Mouse (Mus musculus): ENCODE measurements around the gene Acrbp.

The Acrbp gene

GRCm38 (mm10) chr6:125042081-125042480 is 7.4 kb upstream of the Acrbp start:
- POLR2A ChIA-PET = interaction anchor here in 3 of 4 experiments (0.6 to 2.0 kb wide), 16 partner anchors 9 to 138 kb away, joined by 3 to 8 read pairs (median 4); partner anchors contain the start of genes Pianp (in 1 of the 3) and Zfp384 (in 1 of the 3)
- CTCF ChIA-PET = interaction anchor here in 1 of 4 experiments (1.3 kb wide), 1 partner anchor 138 kb away, joined by 4 read pairs; no protein-coding TSS in a partner anchor

DNA sequence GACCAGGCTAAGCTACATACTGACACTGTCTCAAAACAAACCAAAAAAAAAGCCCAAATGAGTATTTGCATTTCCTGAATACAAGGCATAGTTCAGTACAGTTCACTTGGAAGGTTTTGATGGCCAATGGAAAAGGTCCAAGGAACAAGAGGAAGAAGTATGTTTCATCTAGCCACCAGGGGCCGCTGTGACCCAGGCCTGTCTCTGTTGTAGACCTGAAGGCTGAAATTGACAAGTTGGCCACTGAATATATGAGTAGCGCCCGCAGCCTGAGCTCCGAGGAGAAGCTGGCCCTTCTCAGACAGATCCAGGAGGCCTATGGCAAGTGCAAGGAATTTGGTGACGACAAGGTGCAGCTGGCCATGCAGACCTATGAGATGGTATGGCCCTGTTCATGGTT is 2.8 kb upstream of the Acrbp start:
- POLR2A ChIA-PET = interaction anchor here in 3 of 4 experiments (0.6 to 4.3 kb wide), 21 partner anchors 16 to 217 kb away, joined by 3 to 24 read pairs (median 4); partner anchors contain the start of genes Mlf2 (in 2 of the 3), Zfp384 (in 2 of the 3), Cdca3 (in 1 of the 3) and Mrpl51 (in 1 of the 3)
- CTCF ChIA-PET = interaction anchor here (0.5 to 2.2 kb wide), 32 partner anchors 12 to 229 kb away, joined by 3 to 15 read pairs (median 4); partner anchors contain the start of genes Lpar5 (in 2 of the 4) and Mlf2 (in 1 of the 4)

DNA sequence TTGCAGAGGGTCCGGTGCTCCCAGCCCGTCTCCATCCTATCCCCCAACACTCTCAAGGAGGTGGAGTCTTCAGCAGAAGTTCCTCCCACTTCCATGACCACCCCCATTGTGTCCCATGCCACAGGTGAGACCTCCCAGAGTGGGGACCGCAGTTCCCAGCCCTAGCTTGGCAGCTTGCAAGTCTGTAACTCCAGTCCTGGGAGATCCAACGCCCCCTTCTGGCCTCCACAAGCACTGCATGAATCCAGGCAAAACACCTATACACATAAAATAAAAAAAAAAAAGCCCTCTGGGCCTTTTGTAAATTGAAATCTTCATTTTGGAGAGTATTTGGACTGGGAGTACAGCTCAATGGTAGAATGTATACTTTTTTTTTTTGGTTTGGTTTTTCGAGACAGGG is 1.7 kb downstream of the Acrbp start:
- ChIA-PET CTCF (interaction anchor here (0.6 to 2.7 kb wide), 24 partner anchors 9 to 770 kb away, joined by 3 to 11 read pairs (median 4); partner anchors contain the start of genes Lpar5 (in 2 of the 4) and Zfp384 (in 1 of the 4)), POLR2A (interaction anchor here in 3 of 4 experiments (0.7 to 3.6 kb wide), 14 partner anchors 9 to 394 kb away, joined by 3 to 21 read pairs (median 4); partner anchors contain the start of genes Grcc10 (in 1 of the 3), Ltbr (in 1 of the 3) and Zfp384 (in 1 of the 3))

- CTCF ChIA-PET = interaction anchor here in 3 of 4 experiments (0.8 to 2.2 kb wide), 9 partner anchors 10 to 202 kb away, joined by 4 to 8 read pairs (median 5); partner anchors contain the start of gene Acrbp (in 2 of the 3)
- POLR2A ChIA-PET = interaction anchor here in 3 of 4 experiments (0.6 to 4.2 kb wide), 15 partner anchors 8 to 320 kb away, joined by 3 to 30 read pairs (median 5); partner anchors contain the start of genes Acrbp (in 1 of the 3), Grcc10 (in 1 of the 3), Mrpl51 (in 1 of the 3) and Ncapd2 (in 1 of the 3)
Measured at GRCm38 (mm10) chr6:125061493-125061892, 12.0 kb downstream of the Acrbp start.

- ChIA-PET CTCF (interaction anchor here in 2 of 4 experiments (0.9 to 2.9 kb wide), 5 partner anchors 9 to 13 kb away, joined by 3 to 9 read pairs (median 4); partner anchors contain the start of gene Acrbp (in 1 of the 2)), POLR2A (interaction anchor here in 3 of 4 experiments (0.6 to 4.2 kb wide), 17 partner anchors 9 to 257 kb away, joined by 3 to 30 read pairs (median 5); partner anchors contain the start of genes Acrbp (in 2 of the 3), Mrpl51 (in 1 of the 3), Ncapd2 (in 1 of the 3) and Zfp384 (in 1 of the 3))
Measured at GRCm38 (mm10) chr6:125062511-125062910, 13.0 kb downstream of the Acrbp start.

GRCm38 (mm10) chr6:125063906-125064305 is 14.4 kb downstream of the Acrbp start:
- ChIA-PET CTCF (interaction anchor here (0.5 to 2.9 kb wide), 11 partner anchors 10 to 149 kb away, joined by 3 to 10 read pairs (median 4); partner anchors contain the start of genes Mlf2 (in 1 of the 4) and Mrpl51 (in 1 of the 4)), POLR2A (interaction anchor here (0.7 to 4.2 kb wide), 24 partner anchors 8 to 325 kb away, joined by 3 to 30 read pairs (median 4); partner anchors contain the start of genes Mrpl51 (in 2 of the 4), Ncapd2 (in 2 of the 4), Acrbp (in 1 of the 4) and Grcc10 (in 1 of the 4))

DNA sequence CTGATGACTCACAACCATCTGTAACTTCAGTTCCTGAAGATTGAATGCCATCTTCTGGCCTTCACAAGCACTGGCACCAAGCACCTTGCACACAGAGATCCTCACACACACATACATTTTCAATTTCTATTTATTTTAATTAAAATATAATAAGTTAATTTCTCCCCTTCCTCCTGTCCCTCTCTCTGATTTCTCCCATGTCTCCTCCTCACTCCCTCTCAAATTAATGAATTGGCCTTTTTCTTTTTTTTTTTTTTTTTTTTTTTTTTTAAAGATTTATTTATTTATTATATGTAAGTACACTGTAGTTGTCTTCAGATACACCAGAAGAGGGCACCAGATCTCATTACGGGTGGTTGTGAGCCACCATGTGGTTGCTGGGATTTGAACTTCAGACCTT is 15.7 kb downstream of the Acrbp start:
- CTCF ChIA-PET = interaction anchor here in 3 of 4 experiments (0.7 to 2.9 kb wide), 3 partner anchors 14 to 40 kb away, joined by 3 to 9 read pairs (median 6); no protein-coding TSS in a partner anchor
- POLR2A ChIA-PET = interaction anchor here in 1 of 4 experiments (2.9 kb wide), 1 partner anchor 236 kb away, joined by 11 read pairs; the partner anchor contains the start of genes Cdca3 and Usp5

DNA sequence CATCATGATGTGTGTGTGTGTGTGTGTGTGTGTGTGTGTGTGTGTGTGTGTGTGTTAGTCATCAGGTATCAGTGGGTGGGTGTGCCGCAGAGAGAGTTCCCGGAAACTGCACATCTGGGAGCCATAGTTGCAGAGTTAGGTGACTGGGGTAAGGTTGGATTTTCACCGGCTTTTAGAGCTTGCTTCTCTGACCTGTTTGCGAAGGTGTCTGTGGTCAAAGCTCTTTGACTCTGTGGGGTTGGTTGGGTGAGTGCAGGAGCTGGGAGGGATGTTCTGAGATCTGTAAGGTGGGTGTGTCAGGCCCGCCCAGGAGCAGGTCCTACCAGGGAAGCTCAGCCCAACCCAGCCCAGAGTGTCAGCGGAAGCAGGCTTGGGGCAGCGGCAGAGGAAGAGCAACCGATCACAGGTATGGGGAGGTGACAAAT is 18.1 kb downstream of the Acrbp start, which contains the start of gene Lpar5:
Gene Lpar5 (plus strand): TSS at position 350 of the 425 bp plus-strand sequence.
- CTCF ChIA-PET = interaction anchor here (0.5 to 2.9 kb wide), 31 partner anchors 9 to 402 kb away, joined by 3 to 21 read pairs (median 4); partner anchors contain the start of gene Acrbp (in 1 of the 4)
- POLR2A ChIA-PET = interaction anchor here (0.6 to 3.4 kb wide), 39 partner anchors 9 to 864 kb away, joined by 3 to 18 read pairs (median 4); partner anchors contain the start of genes Grcc10 (in 2 of the 4), Mrpl51 (in 2 of the 4), Ncapd2 (in 2 of the 4) and Zfp384 (in 2 of the 4)

GRCm38 (mm10) chr6:125071170-125071895 is 21.8 kb downstream of the Acrbp start:
- CTCF ChIA-PET = interaction anchor here (0.6 to 2.5 kb wide), 7 partner anchors 13 to 224 kb away, joined by 3 to 9 read pairs (median 5); no protein-coding TSS in a partner anchor
- POLR2A ChIA-PET = interaction anchor here in 3 of 4 experiments (0.6 to 5.4 kb wide), 21 partner anchors 10 to 359 kb away, joined by 3 to 30 read pairs (median 4); partner anchors contain the start of genes Emg1 (in 1 of the 3), Gapdh (in 1 of the 3), Grcc10 (in 1 of the 3) and Phb2 (in 1 of the 3)

DNA sequence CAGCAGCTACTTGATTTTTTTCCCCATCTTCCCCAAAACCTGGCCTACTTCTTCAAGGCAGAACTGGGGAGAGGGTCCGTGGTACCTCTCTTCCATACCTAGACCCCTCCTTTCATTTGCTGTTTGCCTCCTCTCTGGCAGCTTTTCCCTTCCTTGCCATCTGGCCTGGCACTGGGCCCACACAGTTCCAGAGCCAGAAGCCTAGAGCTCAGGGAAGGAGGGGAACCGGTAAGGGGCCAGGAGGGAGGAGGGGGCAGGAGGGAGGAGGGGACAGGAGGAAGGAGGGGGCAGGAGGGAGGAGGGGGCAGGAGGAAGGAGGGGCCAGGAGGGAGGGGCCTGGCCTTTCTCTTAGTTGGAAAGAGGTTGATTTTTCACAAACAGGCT is 22.4 kb downstream of the Acrbp start:
- CTCF ChIA-PET = interaction anchor here in 3 of 4 experiments (0.7 to 1.6 kb wide), 3 partner anchors 13 to 224 kb away, joined by 3 to 8 read pairs (median 3); no protein-coding TSS in a partner anchor
- POLR2A ChIA-PET = interaction anchor here in 3 of 4 experiments (0.5 to 5.4 kb wide), 15 partner anchors 10 to 331 kb away, joined by 3 to 30 read pairs (median 4); partner anchors contain the start of genes Acrbp (in 2 of the 3) and Grcc10 (in 1 of the 3)

- CTCF ChIA-PET = interaction anchor here (0.6 to 1.6 kb wide), 12 partner anchors 8 to 226 kb away, joined by 3 to 6 read pairs (median 4); partner anchors contain the start of gene Acrbp (in 1 of the 4)
- POLR2A ChIA-PET = interaction anchor here (0.5 to 5.4 kb wide), 22 partner anchors 8 to 333 kb away, joined by 3 to 30 read pairs (median 3); partner anchors contain the start of genes Acrbp (in 1 of the 4), Gapdh (in 1 of the 4), Grcc10 (in 1 of the 4) and Mlf2 (in 1 of the 4)
Measured at GRCm38 (mm10) chr6:125073825-125074224, 24.3 kb downstream of the Acrbp start.

DNA sequence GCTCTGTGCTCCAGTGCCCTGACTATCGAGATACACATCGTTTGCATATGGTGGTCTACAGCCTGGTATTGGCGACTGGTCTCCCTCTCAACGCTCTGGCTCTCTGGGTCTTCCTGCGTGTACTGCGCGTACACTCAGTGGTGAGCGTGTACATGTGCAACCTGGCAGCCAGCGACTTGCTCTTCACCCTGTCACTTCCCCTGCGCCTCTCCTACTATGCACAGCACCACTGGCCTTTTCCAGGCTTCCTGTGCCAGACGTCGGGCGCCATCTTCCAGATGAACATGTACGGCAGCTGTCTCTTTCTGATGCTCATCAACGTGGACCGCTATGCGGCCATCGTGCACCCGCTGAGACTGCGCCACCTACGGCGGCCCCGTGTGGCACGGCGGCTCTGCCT is 31.9 kb downstream of the Acrbp start:
- ChIA-PET CTCF (interaction anchor here (0.6 to 2.8 kb wide), 29 partner anchors 8 to 379 kb away, joined by 3 to 21 read pairs (median 4); partner anchors contain the start of genes Acrbp (in 2 of the 4), Lpar5 (in 2 of the 4), Atn1 (in 1 of the 4) and Zfp384 (in 1 of the 4)), POLR2A (interaction anchor here (0.5 to 3.3 kb wide), 28 partner anchors 8 to 340 kb away, joined by 3 to 24 read pairs (median 4); partner anchors contain the start of genes Lpar5 (in 2 of the 4), Acrbp (in 1 of the 4), Gapdh (in 1 of the 4) and Grcc10 (in 1 of the 4))

DNA sequence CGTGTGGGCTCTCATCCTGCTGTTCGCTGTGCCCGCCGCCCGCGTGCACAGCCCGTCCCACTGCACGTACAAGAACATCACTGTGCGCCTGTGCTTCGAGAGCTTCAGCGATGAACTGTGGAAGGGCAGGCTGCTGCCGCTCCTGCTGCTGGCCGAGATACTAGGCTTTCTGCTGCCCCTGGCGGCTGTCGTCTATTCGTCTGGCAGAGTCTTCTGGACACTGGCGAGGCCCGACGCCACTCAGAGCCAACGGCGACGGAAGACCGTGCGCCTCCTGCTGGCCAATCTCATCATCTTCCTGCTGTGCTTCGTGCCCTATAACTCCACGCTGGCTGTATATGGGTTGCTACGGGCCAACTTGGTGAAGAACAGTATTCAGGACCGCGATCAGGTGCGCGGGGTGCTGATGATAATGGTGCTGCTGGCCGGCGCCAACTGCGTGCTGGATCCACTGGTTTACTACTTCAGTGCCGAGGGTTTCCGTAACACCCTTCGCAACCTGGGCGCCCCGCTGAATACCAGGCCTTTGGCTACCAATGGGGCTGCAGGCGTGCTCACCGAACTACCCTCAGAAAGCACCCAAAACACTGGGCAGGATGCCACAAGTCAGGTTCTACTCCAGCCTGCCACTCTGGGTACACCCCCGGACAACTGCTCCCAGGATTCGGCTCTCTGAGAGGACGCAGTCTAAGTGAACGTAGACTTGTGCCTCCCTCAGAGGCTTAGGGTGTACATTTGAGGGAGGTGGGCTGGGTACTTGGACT is 32.5 kb downstream of the Acrbp start:
- ChIA-PET POLR2A (interaction anchor here (0.5 to 3.3 kb wide), 28 partner anchors 9 to 341 kb away, joined by 3 to 24 read pairs (median 4); partner anchors contain the start of genes Lpar5 (in 2 of the 4), Acrbp (in 1 of the 4), Gapdh (in 1 of the 4) and Grcc10 (in 1 of the 4)), CTCF (interaction anchor here (0.6 to 2.8 kb wide), 32 partner anchors 8 to 379 kb away, joined by 3 to 21 read pairs (median 4); partner anchors contain the start of genes Acrbp (in 2 of the 4), Lpar5 (in 2 of the 4), Atn1 (in 1 of the 4) and Zfp384 (in 1 of the 4))

DNA sequence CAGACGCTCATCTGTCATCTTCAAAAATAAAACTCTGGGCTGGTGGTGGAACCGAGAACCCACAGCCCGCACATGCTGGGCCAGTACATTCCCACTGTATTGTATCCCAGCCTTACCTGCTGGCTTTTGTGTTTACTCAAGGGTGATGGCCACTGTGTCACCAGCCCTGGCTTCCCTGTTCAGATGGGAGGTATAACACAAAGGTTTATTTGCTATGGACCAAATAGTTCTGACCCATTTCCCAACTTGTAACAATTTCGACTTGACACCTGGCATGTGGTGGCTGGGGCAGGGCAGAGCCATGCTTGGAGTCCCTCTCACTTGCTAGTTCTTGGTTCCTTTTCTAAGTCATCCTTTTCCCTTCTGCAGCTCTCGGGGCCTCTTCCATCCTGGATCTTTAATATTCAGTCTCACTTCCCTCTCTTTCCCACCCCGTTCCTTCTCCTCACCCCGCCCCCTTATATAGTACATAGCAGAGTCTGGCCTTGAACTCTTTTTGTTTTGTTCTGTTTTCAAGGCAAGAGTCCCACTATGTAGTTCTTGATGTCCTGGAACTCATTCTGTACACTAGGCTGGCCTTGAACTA is 33.4 kb downstream of the Acrbp start:
- POLR2A ChIA-PET = interaction anchor here in 2 of 4 experiments (0.5 to 3.3 kb wide), 10 partner anchors 9 to 232 kb away, joined by 3 to 24 read pairs (median 7); partner anchors contain the start of genes Lpar5 (in 2 of the 2) and Acrbp (in 1 of the 2)
- CTCF ChIA-PET = interaction anchor here (0.5 to 2.8 kb wide), 15 partner anchors 8 to 366 kb away, joined by 3 to 21 read pairs (median 4); partner anchors contain the start of genes Lpar5 (in 2 of the 4) and Acrbp (in 1 of the 4)

DNA sequence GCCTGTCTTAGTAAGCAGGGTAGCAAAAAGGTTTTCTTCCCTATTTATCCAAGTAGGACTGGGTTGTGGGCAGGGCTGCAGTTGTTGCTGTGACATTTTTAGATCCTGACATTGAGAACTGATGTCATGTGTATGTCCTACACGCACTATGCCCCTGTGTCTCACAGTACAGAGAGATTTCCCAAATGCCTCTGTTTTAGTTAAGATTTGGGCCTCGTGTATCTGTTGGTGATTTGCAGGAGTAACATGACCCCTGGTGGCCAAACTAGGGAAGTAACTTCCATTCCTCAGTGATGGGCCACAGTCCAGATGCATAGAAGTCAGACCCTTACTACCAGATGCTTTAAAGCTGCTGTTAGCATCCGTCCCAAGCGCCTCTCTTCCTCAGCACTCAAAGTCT is 34.9 kb downstream of the Acrbp start:
- CTCF ChIA-PET = interaction anchor here (0.5 to 1.4 kb wide), 13 partner anchors 9 to 392 kb away, joined by 3 to 8 read pairs (median 4); partner anchors contain the start of gene Mlf2 (in 1 of the 4)
- POLR2A ChIA-PET = interaction anchor here (0.5 to 1.3 kb wide), 8 partner anchors 9 to 155 kb away, joined by 3 to 5 read pairs (median 3); no protein-coding TSS in a partner anchor

Measured in embryonic stem cell, embryonic (primary cell).